Mouse (Mus musculus): ENCODE measurements around the gene Rnf150. TPM values are rescaled to one million over a fixed set of nuclear protein-coding genes. Genes with fewer than 3 reads are reported as not detected.

Gene Rnf150
- polyA plus RNA-seq, 2 experiments from 2014 or later = not detected

DNA sequence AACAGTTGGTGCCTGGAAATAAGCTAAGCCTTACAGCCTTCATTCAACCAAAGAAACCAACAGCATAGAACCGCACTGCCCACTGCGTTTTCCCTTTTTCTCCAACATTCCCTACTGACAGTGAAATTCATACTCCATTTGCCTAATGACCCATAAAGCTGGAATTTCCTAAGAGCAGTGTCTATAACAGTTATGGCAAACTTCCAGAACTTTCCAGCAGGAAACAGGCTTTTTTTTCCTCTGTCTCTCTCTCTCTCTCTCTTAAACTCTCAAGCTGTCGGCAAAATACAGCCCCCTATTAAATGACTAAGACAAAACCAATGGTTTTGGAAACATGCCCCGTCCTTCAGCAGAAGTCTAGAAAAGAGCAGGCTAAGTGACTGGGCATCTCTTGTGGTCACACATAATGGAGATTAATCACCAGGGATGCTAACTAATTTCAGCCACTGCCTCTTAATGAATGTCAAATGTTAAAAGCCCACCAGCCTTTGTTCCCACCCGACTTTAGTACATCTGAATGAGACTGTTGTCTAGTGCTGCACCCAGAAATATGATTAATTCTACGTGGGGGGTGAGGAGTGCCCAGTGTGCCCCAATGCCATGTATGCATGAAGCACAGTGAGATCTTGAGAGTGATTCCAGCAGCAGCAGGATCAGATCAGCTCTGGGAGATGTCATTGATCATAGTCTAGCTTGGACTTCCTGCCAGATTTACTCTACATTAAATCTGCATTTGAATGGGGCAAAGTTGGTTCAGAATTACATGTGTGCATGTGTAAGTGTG lies 80.3 kb downstream of the Rnf150 start:
- ATAC-seq = no peak

DNA sequence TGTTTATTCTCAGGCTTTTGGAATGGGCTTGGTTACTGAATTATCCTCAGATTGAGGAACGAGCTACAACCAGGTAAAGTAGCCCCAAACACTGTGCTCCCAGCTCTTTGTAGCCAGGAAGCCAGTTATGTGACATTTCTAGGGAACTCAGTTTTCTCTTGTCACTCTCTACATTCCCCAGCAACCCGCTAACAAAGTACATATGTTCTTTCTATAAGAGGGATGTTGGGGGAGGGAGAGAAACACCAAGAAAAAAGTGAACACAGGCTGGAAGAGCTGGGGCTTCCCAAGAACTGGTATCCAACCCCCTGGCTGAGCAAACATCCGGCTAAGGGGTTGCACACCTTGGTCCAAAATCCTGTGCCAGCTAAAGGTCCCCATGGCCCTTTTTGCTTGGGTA lies 82.7 kb downstream of the Rnf150 start:
- no peak for ATAC-seq

DNA sequence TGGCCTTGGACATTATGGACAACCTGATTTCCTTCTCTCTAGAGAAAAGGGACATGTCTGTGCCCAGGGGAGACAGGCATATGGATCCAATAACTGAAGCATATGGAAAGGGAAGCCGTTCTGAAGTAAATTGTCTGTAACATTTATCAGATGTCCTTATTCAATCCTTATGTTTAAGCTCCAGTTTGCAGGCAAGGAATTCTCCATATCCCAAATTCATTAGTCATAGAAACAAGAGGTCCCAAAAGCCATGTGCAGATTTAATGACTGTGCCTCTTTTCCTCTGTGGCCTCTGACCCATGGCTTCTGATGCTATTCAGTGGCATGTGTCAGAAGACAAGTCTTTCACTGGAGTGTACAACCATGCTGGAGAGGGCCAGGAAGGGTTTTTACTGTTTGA lies 83.5 kb downstream of the Rnf150 start:
- ATAC-seq = no peak

DNA sequence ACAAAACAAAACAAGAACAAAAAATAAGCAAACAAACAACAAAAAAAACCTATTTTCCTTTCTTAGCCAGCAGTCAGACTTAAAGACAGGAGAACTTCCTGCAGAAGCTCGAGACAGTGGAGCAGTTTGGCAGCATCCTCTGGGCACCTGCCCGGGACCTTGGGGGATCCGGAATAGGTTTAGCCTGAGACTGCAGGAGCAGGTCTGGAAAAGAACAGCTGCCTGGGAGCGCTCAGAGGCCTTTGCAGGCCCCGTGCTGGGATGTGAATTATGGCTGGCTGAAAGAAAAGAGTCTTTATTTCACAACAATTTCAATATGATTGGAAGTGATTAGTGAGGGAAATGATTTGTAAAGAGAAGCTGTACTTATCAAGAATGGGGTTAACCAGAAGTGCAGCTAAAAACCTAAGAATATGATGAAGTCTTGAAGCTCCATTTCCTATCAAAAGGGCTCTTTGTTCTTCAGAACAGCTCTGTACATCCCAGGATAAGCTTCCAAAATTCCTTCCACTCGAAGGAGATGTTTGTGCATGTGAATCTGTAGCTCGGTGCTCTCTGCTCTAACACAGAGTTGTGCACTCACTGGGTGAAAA lies 92.1 kb downstream of the Rnf150 start:
- no peak for ATAC-seq

DNA sequence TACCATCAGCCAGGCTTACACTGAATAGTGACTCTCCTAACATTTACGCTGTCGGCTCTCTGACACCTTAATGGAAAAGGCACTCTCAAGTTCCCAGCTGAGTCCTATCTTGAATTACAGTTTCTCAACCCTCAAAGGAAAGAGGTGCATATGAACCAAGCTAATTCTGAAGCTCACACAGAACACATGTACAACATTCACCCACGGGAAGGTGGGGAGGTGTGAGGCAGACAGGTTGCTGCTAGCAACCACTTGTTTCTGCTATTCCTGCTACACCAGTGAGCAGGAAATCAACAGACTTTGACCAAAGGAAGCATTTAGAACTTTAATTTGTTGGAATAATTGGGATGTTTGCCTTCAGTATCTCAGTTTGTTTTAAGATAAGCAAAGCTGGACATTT lies 96.3 kb downstream of the Rnf150 start:
- no peak for ATAC-seq

DNA sequence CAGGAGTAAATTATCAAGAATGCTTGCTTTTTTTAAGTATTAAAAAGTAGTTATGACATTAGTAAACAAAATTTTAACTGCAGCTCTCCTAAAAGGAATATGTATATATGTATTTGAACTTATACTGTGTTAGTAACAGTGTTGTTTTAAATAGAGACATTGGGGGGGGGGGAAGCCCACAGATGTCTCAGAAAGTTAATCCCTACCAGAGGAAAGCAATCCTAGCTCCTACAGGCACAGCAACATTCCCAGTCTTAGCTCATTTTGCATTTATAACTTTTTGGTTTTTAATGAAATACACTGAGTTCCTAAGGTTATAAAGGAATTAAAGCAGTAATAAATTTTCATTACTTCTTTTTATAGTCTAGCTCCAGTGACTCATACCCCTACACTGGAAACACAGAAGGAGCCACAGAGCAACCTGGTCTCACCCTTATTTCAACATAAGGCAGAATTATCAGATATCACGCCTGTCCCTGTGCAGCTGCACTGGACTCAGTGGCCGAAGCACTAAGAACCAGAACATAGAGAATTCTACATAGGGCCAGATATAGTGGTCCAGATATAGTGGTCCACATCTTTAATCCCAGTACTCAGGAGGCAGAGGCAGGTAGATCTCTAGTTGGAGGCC lies 96.9 kb downstream of the Rnf150 start:
- no peak for ATAC-seq

DNA sequence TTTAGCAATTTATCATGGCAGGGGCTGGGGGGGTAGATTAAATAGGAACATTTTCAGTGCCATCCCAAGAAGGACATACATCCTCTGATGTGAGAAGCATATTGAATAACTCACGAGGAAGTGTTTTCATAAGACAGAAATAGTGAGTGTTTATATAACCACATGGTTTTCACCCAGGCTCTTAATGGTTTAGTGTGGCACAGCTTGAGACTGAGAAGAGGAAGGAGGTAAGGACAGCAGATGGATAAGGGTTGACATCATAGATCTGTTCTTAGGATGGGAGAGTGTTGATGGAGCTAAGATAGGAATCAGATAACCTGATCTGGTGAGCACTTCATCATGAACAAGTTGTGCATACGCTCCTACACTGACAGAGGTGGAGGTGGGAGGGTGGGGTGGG lies 101.4 kb downstream of the Rnf150 start:
- ATAC-seq = no peak

DNA sequence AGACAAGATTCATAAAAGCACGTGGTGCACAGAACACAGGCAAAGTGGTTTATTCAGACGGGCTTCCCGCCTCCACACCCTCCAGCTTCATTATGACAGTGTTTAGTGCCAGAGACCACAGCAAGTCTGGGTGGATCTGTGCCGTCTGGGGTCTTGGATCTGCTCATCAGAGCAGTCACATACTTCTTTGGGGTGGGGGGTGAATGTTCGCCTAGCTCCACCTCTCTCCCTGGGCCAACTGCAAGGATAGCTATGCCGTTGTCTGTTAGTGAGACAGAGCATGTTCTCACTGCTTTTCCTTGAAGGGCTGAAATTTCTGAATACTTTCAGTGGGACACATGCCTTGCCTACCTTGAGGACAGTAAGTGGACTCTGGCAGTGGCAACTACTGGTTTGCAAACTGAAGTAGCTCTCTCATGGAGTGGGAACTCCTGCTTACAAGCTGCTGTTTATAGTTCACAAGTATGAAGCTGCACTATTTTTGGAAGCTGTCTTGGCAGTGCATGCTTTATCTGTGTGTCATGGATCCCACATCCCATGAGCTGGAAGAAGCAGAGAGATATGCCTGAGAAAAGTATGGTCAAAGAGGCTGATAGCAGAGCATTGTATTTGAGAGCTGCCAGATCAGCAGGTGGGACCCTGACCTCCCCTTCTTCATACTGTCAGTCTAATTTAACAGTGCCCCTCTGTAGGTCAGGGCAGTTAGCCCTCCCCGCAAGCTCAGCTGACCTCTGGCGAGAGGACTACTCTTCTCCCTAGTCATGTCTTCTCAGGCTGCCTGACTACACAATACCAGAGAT lies 104.9 kb downstream of the Rnf150 start:
- no peak for ATAC-seq

DNA sequence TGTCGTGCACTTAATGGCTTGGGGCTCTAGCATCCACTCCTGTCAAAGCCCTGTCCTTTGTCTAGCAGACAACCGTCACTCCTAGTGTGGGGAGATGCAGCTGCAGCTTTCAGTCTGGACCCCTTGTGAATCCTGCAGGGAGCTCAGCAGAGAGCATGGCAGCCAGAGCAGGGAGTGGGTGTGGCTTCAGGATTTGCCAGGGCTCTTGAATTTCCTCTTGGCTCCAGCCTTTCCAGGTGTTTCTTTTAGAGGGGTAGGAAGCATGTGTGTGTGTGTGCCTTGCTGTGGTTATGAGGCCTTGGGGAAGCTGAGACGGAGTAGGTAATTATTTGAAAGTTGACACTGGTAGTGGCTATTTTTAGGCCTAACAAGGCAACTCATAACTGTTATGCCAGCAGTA lies 106.8 kb downstream of the Rnf150 start:
- no peak for ATAC-seq

DNA sequence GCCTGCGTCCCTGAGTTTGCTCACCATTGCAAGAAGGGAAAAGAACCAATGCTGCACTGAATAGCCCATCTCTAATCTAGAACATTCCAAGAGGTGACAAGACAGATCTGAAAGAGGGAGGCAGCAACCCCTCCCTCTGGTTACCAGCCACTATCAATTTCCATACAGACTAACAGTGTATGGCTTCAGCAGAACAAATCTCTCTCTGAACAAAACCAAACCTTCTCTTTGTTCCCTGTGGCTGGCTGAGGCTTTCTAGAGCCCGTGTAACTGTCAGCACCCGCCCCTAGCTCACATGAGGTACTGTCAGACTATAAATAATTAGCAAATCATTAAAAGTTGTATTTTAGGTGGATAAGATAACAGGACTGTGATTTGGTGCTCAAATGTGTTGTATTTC lies 109.7 kb downstream of the Rnf150 start:
- ATAC-seq = no peak

DNA sequence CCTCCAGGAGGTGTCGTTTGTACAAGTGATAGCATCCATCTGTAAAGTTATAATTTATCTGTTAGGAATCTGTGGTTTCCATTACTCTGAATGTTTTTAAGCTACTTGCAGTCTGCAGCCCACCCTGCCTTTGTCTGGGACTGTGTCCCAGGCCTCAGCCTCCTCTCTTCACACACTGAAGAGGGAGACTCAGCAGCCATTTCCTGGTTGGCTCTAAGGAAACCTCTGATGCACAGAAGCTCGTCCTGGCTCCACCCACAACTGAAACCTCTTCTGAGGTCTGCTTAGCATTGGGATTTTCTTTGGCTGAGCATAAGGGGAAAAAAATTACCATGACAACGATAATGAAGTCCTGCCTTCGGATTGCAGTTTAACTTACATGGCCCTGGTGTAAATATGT lies 110.2 kb downstream of the Rnf150 start:
- ATAC-seq = no peak

DNA sequence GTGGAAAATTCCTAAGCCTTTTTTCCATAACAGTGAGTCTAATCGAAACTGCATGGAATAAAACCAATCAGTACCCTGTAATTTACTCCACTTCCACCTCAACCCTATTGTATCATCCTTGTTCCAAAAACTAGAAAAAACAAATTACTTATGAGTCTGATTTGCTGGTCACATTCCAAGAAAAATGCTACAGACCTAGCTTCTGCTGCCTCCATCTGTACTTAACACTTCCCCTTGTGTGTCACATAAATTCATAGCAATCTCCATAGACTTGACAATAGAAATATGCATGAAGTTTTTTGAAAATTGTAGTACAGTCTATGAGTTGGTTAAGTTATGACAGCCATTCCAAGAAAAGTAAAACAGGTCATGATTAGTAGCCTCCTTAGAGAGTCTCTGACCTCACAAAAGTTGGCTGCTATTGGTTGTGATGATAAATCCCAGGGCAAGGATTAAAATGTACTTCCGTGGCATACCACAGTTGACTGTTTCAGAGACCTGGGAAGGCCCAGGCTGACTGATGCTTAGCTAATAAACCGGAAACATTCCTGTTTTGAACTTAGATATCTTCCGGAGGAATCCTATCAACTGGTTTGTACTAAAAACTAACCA lies 118.2 kb downstream of the Rnf150 start:
- no peak for ATAC-seq

DNA sequence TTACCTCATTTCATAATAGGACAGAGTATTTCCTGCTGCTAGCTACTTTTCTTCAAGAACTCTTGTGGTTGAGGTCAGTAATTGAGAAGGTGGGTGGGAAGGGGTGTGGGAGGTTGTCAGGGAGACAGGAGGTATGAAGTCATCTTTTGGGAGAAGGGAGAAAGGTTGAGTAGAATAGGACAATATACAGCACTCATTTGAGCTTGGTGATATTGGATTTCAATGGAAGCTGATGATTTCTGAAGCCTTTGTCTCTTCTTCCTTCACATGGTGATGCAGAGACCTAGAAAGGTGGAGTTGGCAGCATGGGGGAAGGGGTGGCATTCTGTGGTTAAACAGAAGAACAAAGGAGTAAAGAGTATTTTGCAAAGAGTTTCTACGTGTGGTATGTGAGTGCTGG lies 119.7 kb downstream of the Rnf150 start:
- ATAC-seq = no peak

DNA sequence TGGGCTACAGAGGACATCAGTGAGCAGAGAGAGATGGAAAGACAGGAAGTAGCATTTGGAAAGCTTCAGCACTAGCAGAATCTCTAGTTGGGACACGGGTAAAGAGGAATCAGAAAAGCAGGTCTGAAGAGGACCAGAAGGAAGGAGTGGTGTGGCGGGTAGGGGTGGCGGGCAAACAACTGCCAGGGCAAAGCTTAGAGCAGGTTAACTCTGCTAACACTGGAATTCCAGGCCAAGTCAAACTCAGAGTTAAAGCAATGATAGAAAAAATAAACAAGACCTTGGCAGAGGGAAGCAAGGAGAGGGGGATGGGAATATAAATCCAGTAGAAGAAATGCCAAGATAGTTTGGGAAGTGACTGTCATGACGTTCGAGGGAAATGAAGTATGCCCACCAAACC lies 120.1 kb downstream of the Rnf150 start:
- ATAC-seq = no peak

DNA sequence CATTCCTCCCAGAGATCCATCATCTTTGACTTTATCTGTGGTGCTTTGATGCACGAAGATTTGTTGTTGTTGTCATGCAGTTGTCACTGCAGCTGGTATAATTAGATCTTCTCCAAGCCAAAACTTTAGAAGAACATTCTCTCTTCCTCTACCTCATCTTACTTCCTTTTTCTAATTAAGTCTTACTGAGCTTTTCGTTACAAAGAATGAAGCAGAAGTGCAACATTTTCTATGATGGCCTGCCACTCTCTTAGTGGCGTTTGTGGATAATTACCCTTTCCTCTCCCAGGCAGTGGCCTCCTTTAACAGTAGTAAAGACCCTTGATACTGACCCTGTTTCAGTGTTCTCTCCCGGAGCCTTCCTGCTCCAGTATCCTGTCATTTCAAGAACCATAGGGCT lies 128.9 kb downstream of the Rnf150 start:
- ATAC-seq = no peak

DNA sequence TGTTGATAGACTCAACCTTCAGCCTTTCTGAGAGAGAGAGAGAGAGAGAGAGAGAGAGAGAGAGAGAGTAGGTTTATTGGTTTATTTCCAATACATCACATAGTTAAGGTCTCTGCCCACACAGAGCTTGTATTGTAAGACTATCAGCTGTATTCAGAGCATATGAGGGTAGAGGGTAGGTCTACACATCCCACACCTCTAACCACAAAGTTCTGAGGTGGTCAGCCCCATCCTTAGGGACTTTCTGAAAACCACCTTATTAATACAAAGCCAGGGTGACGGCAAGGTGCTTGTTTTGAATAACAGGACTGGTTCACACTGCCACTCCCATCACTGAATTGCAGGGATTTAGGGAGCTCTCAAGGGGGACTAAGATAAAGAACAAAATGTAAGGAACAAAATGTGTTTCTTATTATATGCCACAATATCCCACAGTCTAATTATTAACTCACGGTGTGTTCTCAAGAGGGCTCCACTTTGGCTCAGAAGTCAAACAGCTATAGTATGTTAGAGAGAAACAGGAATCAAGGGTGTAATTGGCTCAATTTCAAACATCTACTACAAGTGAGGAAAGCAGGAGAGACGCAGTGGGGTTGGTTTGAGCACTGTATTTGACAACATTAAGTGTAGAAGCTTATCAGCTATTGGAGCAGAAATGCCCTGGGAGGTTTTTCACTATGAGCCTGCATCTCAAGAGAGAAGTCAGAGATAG lies 132.7 kb downstream of the Rnf150 start:
- no peak for ATAC-seq

DNA sequence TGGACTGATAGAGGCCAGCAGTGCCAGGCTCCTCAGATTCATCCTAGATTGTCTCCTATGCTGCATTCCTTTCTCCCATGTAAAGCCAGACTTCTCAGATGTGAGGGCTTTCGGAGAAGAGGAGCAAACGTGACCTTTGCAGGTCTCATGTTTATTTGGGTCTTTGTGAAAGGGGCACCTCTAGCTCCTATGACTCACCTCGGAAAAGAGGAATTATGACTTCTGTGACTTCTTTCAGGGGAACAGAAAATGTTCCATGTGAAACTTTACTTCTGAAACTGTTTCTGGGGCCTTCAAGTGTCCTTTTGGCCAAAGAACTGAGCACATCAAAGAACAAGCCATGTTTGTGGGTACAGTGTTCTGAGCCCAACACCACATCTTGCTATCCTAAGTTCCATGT lies 133.7 kb downstream of the Rnf150 start:
- no peak for ATAC-seq

DNA sequence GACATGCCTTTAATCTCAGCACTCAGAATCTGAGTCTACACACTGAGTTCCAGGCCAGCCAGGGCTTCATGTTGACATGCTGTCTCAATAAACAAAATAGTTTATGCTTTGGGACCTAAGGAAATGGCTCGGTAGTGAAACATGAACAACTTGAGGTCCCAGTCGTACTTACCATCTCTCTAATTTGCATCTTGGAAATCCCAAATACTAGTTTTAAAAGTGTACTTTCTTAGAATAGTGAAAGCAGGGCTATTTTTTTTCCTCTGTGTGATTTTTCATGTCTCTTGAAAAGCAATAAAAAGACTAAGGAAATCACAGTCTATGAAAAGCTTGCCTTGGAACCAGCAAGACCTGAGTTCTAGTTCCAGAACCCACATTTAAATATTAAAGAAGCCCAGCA lies 135.6 kb downstream of the Rnf150 start:
- ATAC-seq = no peak

DNA sequence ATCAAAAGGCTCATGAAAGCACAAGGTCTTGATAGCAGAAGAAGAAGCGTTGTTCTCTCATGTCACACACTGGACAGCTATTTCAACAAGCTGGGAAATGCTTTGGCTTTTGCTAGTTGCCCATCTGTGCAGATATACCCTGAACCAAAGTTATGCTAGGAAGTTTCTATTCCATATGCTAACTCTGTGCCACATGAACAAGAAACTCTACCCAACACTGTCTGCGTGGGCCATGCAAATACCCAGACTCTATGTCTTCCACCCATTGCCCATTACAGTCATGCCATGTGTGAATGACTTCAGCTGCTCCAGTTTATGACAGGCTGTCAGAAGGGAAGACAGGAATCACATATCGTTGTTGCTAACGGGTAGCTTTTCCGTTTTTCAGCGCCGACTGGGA lies 140.0 kb downstream of the Rnf150 start:
- no peak for ATAC-seq

DNA sequence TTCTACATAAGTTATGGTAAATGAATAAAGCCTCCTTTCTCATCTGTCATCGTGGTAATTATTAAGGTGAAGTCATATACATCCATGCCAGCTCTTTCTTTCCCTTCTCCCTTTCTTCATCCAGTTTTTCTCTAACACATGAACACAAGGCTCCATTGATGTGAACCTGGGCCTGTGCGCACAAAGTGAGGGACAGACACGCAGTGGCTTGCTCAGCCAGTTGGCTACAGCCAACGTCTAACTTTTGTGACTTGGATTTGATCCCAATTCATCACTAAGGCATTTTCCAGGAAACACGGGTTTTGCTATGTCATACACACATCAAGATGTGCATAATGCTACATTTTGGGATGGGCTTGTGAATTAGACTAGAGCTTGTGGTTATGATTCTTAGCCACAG lies 146.3 kb downstream of the Rnf150 start:
- no peak for ATAC-seq

DNA sequence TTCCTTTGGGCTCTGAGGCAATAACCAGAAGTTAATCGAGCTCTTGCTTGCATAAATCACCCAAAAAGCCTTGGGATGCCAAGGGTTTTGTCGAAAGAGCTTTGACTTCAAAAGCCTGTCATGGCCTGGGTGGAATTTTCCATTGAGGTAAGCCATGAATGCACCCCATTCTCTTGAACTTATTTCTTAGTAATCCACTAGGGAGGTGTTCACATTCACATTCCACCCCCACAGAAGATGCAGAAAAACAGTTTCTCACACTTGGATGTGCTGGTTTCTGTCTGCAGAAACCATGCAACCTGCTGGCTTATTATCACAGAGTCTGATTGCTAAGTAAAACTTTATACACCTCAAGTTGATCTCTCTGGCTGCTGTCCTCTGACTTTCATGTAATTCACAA lies 148.1 kb downstream of the Rnf150 start:
- ATAC-seq = no peak

DNA sequence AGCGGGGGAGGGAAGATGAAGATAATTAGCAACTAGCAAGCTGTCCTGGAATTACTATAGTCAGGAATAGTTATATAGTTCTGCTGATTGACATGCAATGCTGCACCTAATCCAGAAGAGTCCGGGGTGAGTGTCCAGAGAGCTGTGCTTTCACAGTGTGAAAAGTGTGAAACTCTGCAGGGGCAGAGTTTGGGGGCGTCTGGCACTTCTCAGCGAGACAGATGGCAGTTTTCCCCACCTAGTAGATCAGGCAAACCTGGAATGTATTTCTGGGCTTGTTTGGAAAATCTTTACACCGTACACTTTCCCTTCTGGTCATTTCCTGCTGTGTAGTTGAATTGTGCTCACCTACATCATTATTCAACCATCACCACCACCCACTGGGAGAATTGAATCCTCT lies 148.6 kb downstream of the Rnf150 start:
- ATAC-seq = no peak
